Mouse (Mus musculus) MEL (cell line): ENCODE data around the gene Epb41l5. TPM values are rescaled to one million over a fixed set of nuclear protein-coding genes. Genes with fewer than 3 reads are reported as not detected.

Experiments used
- DNase-seq: peaks from one replicate; pipeline ENCODE4 v3.0.0; 2011; ENCODE audit warnings: low read depth, low spot score
- H3K27ac ChIP-seq: 2 replicates; pipeline ENCODE4 v1.5.1; 2012; ENCODE audit warnings: low read depth, mild to moderate bottlenecking, control low read depth, low read length, moderate library complexity; ENCODE audit not compliant: control insufficient read depth
- H3K27me3 ChIP-seq, 2 experiments: fragments of 150-350 bp in 1 of 2; sonication (generic) in 1 of 2; 2 replicates each; pipeline ENCODE4 v1.6.1; 2012; ENCODE audit warnings: low read length in 2 of 2, mild to moderate bottlenecking in 2 of 2, improper control_type of control experiment in 1 of 2, moderate library complexity in 1 of 2; ENCODE audit not compliant: insufficient read depth in 2 of 2, control insufficient read depth in 1 of 2
- H3K36me3 ChIP-seq, 2 experiments: 2 replicates each; pipeline ENCODE4 v1.6.1; 2012 to 2014; ENCODE audit warnings: low read length in 2 of 2, improper control_type of control experiment in 1 of 2, inconsistent platforms in 1 of 2, mild to moderate bottlenecking in 1 of 2; ENCODE audit not compliant: insufficient read depth in 2 of 2, control insufficient read depth in 1 of 2
- H3K4me1 ChIP-seq, 2 experiments: fragments of 150-350 bp in 1 of 2; sonication (generic) in 1 of 2; 2 replicates each; pipeline ENCODE4 v1.6.1; 2012; ENCODE audit warnings: low read length in 2 of 2, improper control_type of control experiment in 1 of 2, mild to moderate bottlenecking in 1 of 2; ENCODE audit not compliant: insufficient read depth in 2 of 2, control insufficient read depth in 1 of 2
- H3K4me3 ChIP-seq, 2 experiments: fragments of 150-350 bp in 1 of 2; sonication (generic) in 1 of 2; 2 replicates each; pipeline ENCODE4 v1.5.1; 2012; ENCODE audit warnings: low read depth in 2 of 2, low read length in 2 of 2, mild to moderate bottlenecking in 2 of 2, moderate library complexity in 2 of 2, control low read depth in 1 of 2, improper control_type of control experiment in 1 of 2; ENCODE audit not compliant: control insufficient read depth in 1 of 2, insufficient read depth in 1 of 2
- H3K79me2 ChIP-seq: 2 replicates; pipeline ENCODE4 v1.6.1; 2012; ENCODE audit warnings: mild to moderate bottlenecking, low read length, moderate library complexity; ENCODE audit not compliant: control insufficient read depth, poor library complexity, insufficient read depth
- H3K9ac ChIP-seq: 2 replicates; pipeline ENCODE4 v1.6.1; 2012; ENCODE audit warnings: low read depth, mild to moderate bottlenecking, control low read depth, low read length, moderate library complexity; ENCODE audit not compliant: control insufficient read depth, poor library complexity, severe bottlenecking
- H3K9me3 ChIP-seq: fragments of 150-350 bp; sonication (generic); replicated peaks from 2 replicates; pipeline ENCODE4 v1.6.1; 2012; ENCODE audit warnings: mild to moderate bottlenecking, low read length, improper control_type of control experiment, moderate library complexity; ENCODE audit not compliant: insufficient read depth
- CHD1 ChIP-seq: IDR thresholded peaks from 2 replicates; pipeline ENCODE4 v1.6.1; 2012; ENCODE audit warnings: low read depth, mild to moderate bottlenecking, inconsistent platforms, low read length, improper control_type of control experiment
- CHD2 ChIP-seq: IDR thresholded peaks from 2 replicates; pipeline ENCODE4 v1.6.1; 2011; ENCODE audit warnings: low read length, improper control_type of control experiment
- E2F4 ChIP-seq: IDR thresholded peaks from 2 replicates; pipeline ENCODE4 v1.6.1; 2011; ENCODE audit warnings: low read depth, low read length, improper control_type of control experiment, borderline replicate concordance
- ELF1 ChIP-seq: IDR thresholded peaks from 2 replicates; pipeline ENCODE4 v1.6.1; 2014; ENCODE audit warnings: low read depth, mild to moderate bottlenecking, inconsistent platforms, low read length, improper control_type of control experiment, moderate library complexity
- EP300 ChIP-seq, 2 experiments: IDR thresholded peaks; 2 replicates each; pipeline ENCODE4 v1.6.1; 2011; ENCODE audit warnings: improper control_type of control experiment in 2 of 2, low read length in 2 of 2, low read depth in 1 of 2, mild to moderate bottlenecking in 1 of 2
- ETS1 ChIP-seq: IDR thresholded peaks from 2 replicates; pipeline ENCODE4 v1.6.1; 2012; ENCODE audit warnings: low read depth, mild to moderate bottlenecking, inconsistent platforms, low read length, improper control_type of control experiment, moderate library complexity
- GABPA ChIP-seq: IDR thresholded peaks from 2 replicates; pipeline ENCODE4 v1.6.1; 2012; ENCODE audit warnings: low read depth, mild to moderate bottlenecking, inconsistent platforms, low read length, improper control_type of control experiment, moderate library complexity
- HCFC1 ChIP-seq: IDR thresholded peaks from 2 replicates; pipeline ENCODE4 v1.6.1; 2012; ENCODE audit warnings: low read depth, mild to moderate bottlenecking, inconsistent platforms, low read length, improper control_type of control experiment, moderate library complexity
- JUND ChIP-seq: IDR thresholded peaks from 2 replicates; pipeline ENCODE4 v1.6.1; 2011; ENCODE audit warnings: low read depth, mild to moderate bottlenecking, improper control_type of control experiment, low read length
- KAT2A ChIP-seq: conservative IDR thresholded peaks from 2 replicates; pipeline ENCODE4 v1.6.1; 2012; ENCODE audit warnings: low read depth, low read length, improper control_type of control experiment, inconsistent platforms
- MAFK ChIP-seq: IDR thresholded peaks from 2 replicates; pipeline ENCODE4 v1.6.1; 2011; ENCODE audit warnings: low read depth, mild to moderate bottlenecking, low read length, improper control_type of control experiment, borderline replicate concordance
- MAZ ChIP-seq: IDR thresholded peaks from 2 replicates; pipeline ENCODE4 v1.6.1; 2012; ENCODE audit warnings: low read depth, mild to moderate bottlenecking, inconsistent platforms, low read length, improper control_type of control experiment
- MEF2A ChIP-seq: IDR thresholded peaks from 2 replicates; pipeline ENCODE4 v1.6.1; 2014; ENCODE audit warnings: low read depth, mild to moderate bottlenecking, inconsistent platforms, low read length, improper control_type of control experiment; ENCODE audit not compliant: poor library complexity, insufficient replicate concordance, severe bottlenecking; ENCODE audit errors: extremely low read depth
- MXI1 ChIP-seq: IDR thresholded peaks from 2 replicates; pipeline ENCODE4 v1.6.1; 2011; ENCODE audit warnings: mild to moderate bottlenecking, low read depth, low read length, improper control_type of control experiment
- MYB ChIP-seq: IDR thresholded peaks from 2 replicates; pipeline ENCODE4 v1.6.1; 2011; ENCODE audit warnings: mild to moderate bottlenecking, low read depth, low read length, improper control_type of control experiment
- MYC ChIP-seq: IDR thresholded peaks from 2 replicates; pipeline ENCODE4 v1.6.1; 2011; ENCODE audit warnings: low read depth, mild to moderate bottlenecking, low read length, improper control_type of control experiment, moderate library complexity
- POLR2AphosphoS5 ChIP-seq: IDR thresholded peaks from 2 replicates; pipeline ENCODE4 v1.6.1; 2012; ENCODE audit warnings: low read depth, borderline replicate concordance, mild to moderate bottlenecking, inconsistent platforms, low read length, moderate library complexity, mixed read lengths
- RCOR1 ChIP-seq: IDR thresholded peaks from 2 replicates; pipeline ENCODE4 v1.6.1; 2012; ENCODE audit warnings: low read depth, mild to moderate bottlenecking, inconsistent platforms, low read length, improper control_type of control experiment
- SIN3A ChIP-seq: IDR thresholded peaks from 2 replicates; pipeline ENCODE4 v1.6.1; 2012; ENCODE audit warnings: low read length, improper control_type of control experiment, inconsistent platforms
- SMC3 ChIP-seq: IDR thresholded peaks from 2 replicates; pipeline ENCODE4 v1.6.1; 2011; ENCODE audit warnings: low read depth, low read length, improper control_type of control experiment
- TBP ChIP-seq: IDR thresholded peaks from 2 replicates; pipeline ENCODE4 v1.8.0; 2011; ENCODE audit warnings: low read depth, low read length, improper control_type of control experiment
- TCF12 ChIP-seq: IDR thresholded peaks from 2 replicates; pipeline ENCODE4 v1.6.1; 2014; ENCODE audit warnings: low read depth, mild to moderate bottlenecking, inconsistent platforms, low read length, improper control_type of control experiment, moderate library complexity
- UBTF ChIP-seq: IDR thresholded peaks from 2 replicates; pipeline ENCODE4 v1.6.1; 2012; ENCODE audit warnings: low read depth, mild to moderate bottlenecking, inconsistent platforms, low read length, improper control_type of control experiment, moderate library complexity, borderline replicate concordance; ENCODE audit not compliant: insufficient read depth
- USF1 ChIP-seq: IDR thresholded peaks from 2 replicates; pipeline ENCODE4 v1.6.1; 2014; ENCODE audit warnings: low read depth, mild to moderate bottlenecking, inconsistent platforms, low read length, improper control_type of control experiment, moderate library complexity
- USF2 ChIP-seq, 2 experiments: IDR thresholded peaks; 2 replicates each; pipeline ENCODE4 v1.6.1; 2011 to 2012; ENCODE audit warnings: improper control_type of control experiment in 2 of 2, low read length in 2 of 2, borderline replicate concordance in 1 of 2, inconsistent platforms in 1 of 2, low read depth in 1 of 2, mild to moderate bottlenecking in 1 of 2; ENCODE audit not compliant: insufficient read depth in 1 of 2
- ZKSCAN1 ChIP-seq: IDR thresholded peaks from 2 replicates; pipeline ENCODE4 v1.6.1; 2012; ENCODE audit warnings: low read depth, mild to moderate bottlenecking, inconsistent platforms, low read length, improper control_type of control experiment, moderate library complexity
- ZMIZ1 ChIP-seq: IDR thresholded peaks from 2 replicates; pipeline ENCODE4 v1.6.1; 2012; ENCODE audit warnings: low read depth, mild to moderate bottlenecking, inconsistent platforms, low read length, improper control_type of control experiment, moderate library complexity
- ZNF384 ChIP-seq: IDR thresholded peaks from 2 replicates; pipeline ENCODE4 v1.6.1; 2012; ENCODE audit warnings: low read depth, mild to moderate bottlenecking, inconsistent platforms, low read length, improper control_type of control experiment
- polyA plus RNA-seq, 2 experiments: library from polyadenylated mRNA; stranded (reverse) in 1 of 2; unstranded in 1 of 2; fragments of >175 nt in 1 of 2; fragments of >200 nt in 1 of 2; gene quantifications; 2 replicates each; pipeline versions ENCODE4 v1.2.1 to v1.2.4; 2012; ENCODE audit warnings: low replicate concordance in 2 of 2, low read depth in 1 of 2; ENCODE audit not compliant: insufficient read length in 2 of 2, insufficient read depth in 1 of 2, missing spikeins in 1 of 2
- total RNA-seq: library from RNA; depleted of rRNA; stranded (reverse); fragments of 300-350 nt; gene quantifications from 2 replicates; pipeline ENCODE4 v1.2.3, GENCODE M21; 2012

Epb41l5 gene
- total and polyA plus RNA-seq, 3 experiments = 7.0 to 8.8 TPM; not detected in 1

DNA sequence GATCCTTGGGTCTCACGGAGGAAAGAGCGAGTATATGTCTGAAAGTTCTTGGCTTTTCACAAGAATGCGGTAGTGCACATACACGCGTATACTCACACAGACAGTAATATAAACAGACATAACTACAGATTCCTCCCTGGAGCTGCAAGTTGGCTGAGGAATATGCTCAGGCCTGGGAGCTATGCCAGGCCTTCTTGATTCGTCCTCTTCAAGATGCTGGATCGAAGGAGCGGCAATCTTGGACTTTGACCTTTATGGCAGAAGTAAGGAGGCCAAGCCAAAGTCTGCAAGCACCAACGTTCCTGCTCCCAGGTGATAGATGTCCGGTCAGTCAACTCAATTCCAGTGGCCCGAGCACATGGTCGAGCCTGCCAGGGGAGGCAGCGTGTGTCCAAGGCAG, 117.9 kb downstream of the Epb41l5 start:
- DNase-seq = no peak
- Histone ChIP-seq H3K4me1 (peaks cover 1 to 14% of the 10 kb centered on the region in 2 experiments; a peak in 3 of 4 replicates), H3K9me3 (no peaks in the 10 kb centered on the region), H3K27ac (no peak overlapping the region)
- no peak for TF ChIP-seq E2F4
- no peak for TF ChIP-seq CHD1
- TF ChIP-seq EP300 (IDR thresholded peaks at IDR 0.05; ENCODE audit: low read depth in 1 of 2, low read length in 2 of 2) = no peak
- TF ChIP-seq MXI1 = no peak
- TF ChIP-seq GABPA = no peak
- no peak for TF ChIP-seq ZMIZ1
- no peak for TF ChIP-seq MAFK
- TF ChIP-seq UBTF = no peak
- no peak for TF ChIP-seq CHD2
- no peak for TF ChIP-seq RCOR1
- TF ChIP-seq MEF2A = no peak
- no peak for TF ChIP-seq POLR2AphosphoS5
- no peak for TF ChIP-seq MYB
- TF ChIP-seq, all 39 proteins: peak for 0
- H3K27me3 ChIP-seq = no peaks in the 10 kb centered on the region
- H3K79me2 ChIP-seq = peaks cover 17% of the 10 kb centered on the region
- H3K4me3 ChIP-seq = no peak overlapping the region
- H3K9ac ChIP-seq = no peak overlapping the region
- peaks cover 0 to 9% of the 10 kb centered on the region in 2 experiments; a peak in 2 of 4 replicates for H3K36me3 ChIP-seq

DNA sequence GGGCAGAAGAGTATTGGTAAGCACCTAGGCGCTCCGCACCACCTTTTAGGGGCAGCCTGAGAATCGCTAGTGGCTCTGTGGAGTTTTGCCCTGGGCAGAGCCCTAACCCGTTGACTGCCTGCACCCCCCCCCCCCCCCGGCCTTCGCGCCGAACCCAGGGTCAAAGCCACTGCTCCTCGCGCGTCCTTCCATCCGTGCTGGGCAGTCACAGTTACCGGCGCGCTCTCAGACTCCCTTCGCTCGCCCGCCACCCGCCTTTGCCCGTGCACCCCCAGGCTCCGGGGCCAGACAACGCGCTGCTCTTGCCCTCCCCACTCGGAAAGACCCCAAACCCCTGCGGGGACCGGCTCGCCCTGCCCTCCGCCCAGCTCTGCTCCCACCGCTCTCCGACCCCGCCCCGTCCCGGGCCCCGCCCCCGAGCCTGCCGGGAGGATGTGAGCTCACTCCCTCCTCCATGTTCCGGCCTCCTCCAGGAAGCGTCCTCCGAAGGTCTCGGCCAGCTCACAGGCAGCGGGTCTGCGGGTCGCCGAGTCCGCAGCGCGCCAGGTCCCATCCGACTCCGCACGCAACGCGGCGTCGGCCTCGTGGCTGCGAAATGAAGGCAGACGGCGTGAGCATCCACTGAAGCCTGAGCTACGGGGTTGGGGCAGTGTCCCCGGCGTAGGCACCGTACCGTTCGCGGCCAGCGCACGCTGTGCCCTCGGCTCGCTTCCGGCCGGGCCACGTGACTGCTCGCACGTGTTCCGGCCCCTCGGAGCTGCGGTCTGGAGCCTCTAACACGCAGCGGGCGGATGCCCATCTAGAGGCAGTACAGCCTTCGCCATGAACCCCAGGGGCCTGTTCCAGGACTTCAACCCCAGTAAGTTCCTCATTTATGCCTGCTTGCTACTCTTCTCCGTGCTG, 122.9 kb downstream of the Epb41l5 start, which contains the start of gene Tmem185b:
TSS of gene Tmem185b (plus strand) at position 472 of the 903 bp plus-strand sequence.
- H3K9ac ChIP-seq = peak within 1 kb of the TSS; percentile 91
- no peaks in the 10 kb centered on the region for H3K9me3 ChIP-seq
- H3K4me1 ChIP-seq = peaks cover 1 to 29% of the 10 kb centered on the region in 2 experiments
- peak within 1 kb of the TSS; percentile 76 for H3K27ac ChIP-seq
- peaks cover 0 to 18% of the 10 kb centered on the region in 2 experiments; a peak in 3 of 4 replicates for H3K36me3 ChIP-seq
- H3K4me3 ChIP-seq = peak within 1 kb of the TSS; percentile 54 to 80
- no peaks in the 10 kb centered on the region for H3K27me3 ChIP-seq
- DNase-seq = peak; percentile 90
- H3K79me2 ChIP-seq = peaks cover 19% of the 10 kb centered on the region
- TF ChIP-seq TBP = no peak
- TF ChIP-seq ZKSCAN1 = no peak
- no peak for TF ChIP-seq JUND
- TF ChIP-seq ZMIZ1 = peak; percentile 79
- peak in 1 of 2 experiments; percentile 72; a peak in 2 of 4 replicates for TF ChIP-seq USF2 (IDR thresholded peaks at IDR 0.05; ENCODE audit: borderline replicate concordance in 1 of 2, insufficient read depth in 1 of 2, low read depth in 1 of 2, low read length in 2 of 2)
- TF ChIP-seq EP300 (IDR thresholded peaks at IDR 0.05; ENCODE audit: low read depth in 1 of 2, low read length in 2 of 2) = no peak
- TF ChIP-seq POLR2AphosphoS5 = no peak
- TF ChIP-seq MYC = peak; percentile 97
- TF ChIP-seq GABPA = no peak
- TF ChIP-seq SIN3A = peak; percentile 86
- TF ChIP-seq MYB = no peak
- no peak for TF ChIP-seq SMC3
- no peak for TF ChIP-seq RCOR1
- TF ChIP-seq USF1 = peak; percentile 94
- no peak for TF ChIP-seq CHD1
- peak; percentile 73 for TF ChIP-seq HCFC1
- TF ChIP-seq ZNF384 = no peak
- no peak for TF ChIP-seq KAT2A
- TF ChIP-seq MAZ = peak; percentile 42; the same call in 1 of the 2 replicates
- TF ChIP-seq MAFK = no peak
- peak; percentile 45; the same call in 1 of the 2 replicates for TF ChIP-seq ETS1
- peak; percentile 59 for TF ChIP-seq ELF1
- TF ChIP-seq TCF12 = no peak; the same call in 1 of the 2 replicates
